Mouse (Mus musculus): ENCODE data around the gene Rtn3.
A peak's percentile ranks its signal among the peaks of the same experiment; 100 is the strongest.

The Rtn3 gene

GRCm38 (mm10) chr19:7484076-7484475, 995 bp upstream of the Rtn3 start:
- DNase-seq: no peak

- no peak for DNase-seq
Measured at GRCm38 (mm10) chr19:7483512-7483882, 416 bp upstream of the Rtn3 start.

GRCm38 (mm10) chr19:7482266-7482598, 849 bp downstream of the Rtn3 start:
- DNase-seq: no peak

GRCm38 (mm10) chr19:7481541-7482265, 1.4 kb downstream of the Rtn3 start:
- peak; percentile 92 for DNase-seq

- no peak for DNase-seq
Measured at GRCm38 (mm10) chr19:7479751-7480248, 3.3 kb downstream of the Rtn3 start.

- no peak for DNase-seq
Measured at GRCm38 (mm10) chr19:7470643-7471042, 12.4 kb downstream of the Rtn3 start.

- peak; percentile 25 for DNase-seq
Measured at GRCm38 (mm10) chr19:7467915-7468314, 15.2 kb downstream of the Rtn3 start.

GRCm38 (mm10) chr19:7459370-7459769, 23.7 kb downstream of the Rtn3 start:
- DNase-seq: no peak

GRCm38 (mm10) chr19:7458901-7459300, 24.2 kb downstream of the Rtn3 start:
- DNase-seq: no peak

GRCm38 (mm10) chr19:7456803-7457202, 26.3 kb downstream of the Rtn3 start:
- no peak for DNase-seq

- no peak for DNase-seq
Measured at GRCm38 (mm10) chr19:7445596-7445995, 37.5 kb downstream of the Rtn3 start.

- no peak for DNase-seq
Measured at GRCm38 (mm10) chr19:7445105-7445504, 38.0 kb downstream of the Rtn3 start.

GRCm38 (mm10) chr19:7441493-7441892, 41.6 kb downstream of the Rtn3 start:
- peak; percentile 92 for DNase-seq

GRCm38 (mm10) chr19:7438295-7438694, 44.8 kb downstream of the Rtn3 start:
- DNase-seq: no peak

- peak; percentile 88 for DNase-seq
Measured at GRCm38 (mm10) chr19:7436061-7436970, 46.8 kb downstream of the Rtn3 start.

- no peak for DNase-seq
Measured at GRCm38 (mm10) chr19:7434887-7435286, 48.2 kb downstream of the Rtn3 start.

GRCm38 (mm10) chr19:7425398-7425775, 57.7 kb downstream of the Rtn3 start:
- no peak for DNase-seq

GRCm38 (mm10) chr19:7424590-7425397, 58.3 kb downstream of the Rtn3 start:
- peak; percentile 91 for DNase-seq

GRCm38 (mm10) chr19:7424131-7424530, 59.0 kb downstream of the Rtn3 start:
- peak; percentile 87 for DNase-seq

- no peak for DNase-seq
Measured at GRCm38 (mm10) chr19:7423656-7424030, 59.4 kb downstream of the Rtn3 start.

GRCm38 (mm10) chr19:7423028-7423655, 59.9 kb downstream of the Rtn3 start:
- DNase-seq: peak; percentile 99

- DNase-seq: no peak
Measured at GRCm38 (mm10) chr19:7422656-7423027, 60.4 kb downstream of the Rtn3 start.
